Mouse (Mus musculus): ENCODE data around the gene Jarid2. TPM values are rescaled to one million over a fixed set of nuclear protein-coding genes. Genes with fewer than 3 reads are reported as not detected.
"Not testable (repeated sequence)": the region's sequence is repeated elsewhere in the genome, so short reads cannot be mapped to it uniquely, and the experiment has no call there.

The Jarid2 gene
- total and polyA plus RNA-seq, 2 experiments from 2014 or later = 16.5 to 22.2 TPM

DNA sequence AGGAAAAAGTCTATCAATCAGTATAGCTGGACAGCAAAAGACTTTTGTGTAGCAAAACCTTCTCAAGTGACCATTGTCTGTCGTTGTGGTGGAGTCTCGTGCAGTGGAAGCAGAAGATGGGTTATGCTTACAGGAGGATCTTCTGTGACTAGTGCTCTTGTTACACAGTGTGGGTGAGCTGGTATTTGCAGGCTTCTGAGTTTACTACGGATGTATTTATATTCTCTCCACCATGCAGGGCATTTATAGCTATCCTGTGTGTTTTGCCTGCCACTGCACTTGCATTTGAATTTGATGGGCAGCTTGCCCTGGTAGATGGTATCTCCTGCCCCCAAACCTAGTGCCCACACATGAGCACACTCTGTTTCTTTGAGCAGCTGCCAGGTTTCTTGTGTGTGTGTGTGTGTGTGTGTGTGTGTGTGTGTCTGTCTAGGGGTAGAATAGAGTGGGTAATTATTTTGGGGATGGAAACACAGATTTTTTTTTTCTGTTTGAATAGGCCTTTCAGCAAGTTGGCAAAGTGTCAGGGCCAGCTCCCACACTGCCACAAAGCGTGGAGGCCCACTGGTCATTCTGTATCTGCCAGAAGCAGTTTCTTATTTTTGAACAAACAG, 138.9 kb downstream of the Jarid2 start:
- ATAC-seq (peak; percentile 63), DNase-seq (peak; percentile 74)
- Histone ChIP-seq H3K27ac (ENCODE audit: low read depth, low read length) (no peak overlapping the region), H3K27me3 (ENCODE audit: insufficient read depth, low read length) (no peaks in the 10 kb centered on the region), H3K4me2 (ENCODE audit: low read depth) (no peak overlapping the region), H3K9ac (no peak overlapping the region), H3K4me1 (ENCODE audit: insufficient read depth) (peaks cover 11% of the 10 kb centered on the region), H3K4me3 (ENCODE audit: low read depth, low read length) (no peak overlapping the region), H3K36me3 (ENCODE audit: insufficient read depth) (no peaks in the 10 kb centered on the region), H3K9me3 (ENCODE audit: low read length) (no peaks in the 10 kb centered on the region)
- no peak for TF ChIP-seq CTCF (IDR thresholded peaks at IDR 0.05; ENCODE audit: low read depth)
- WGBS = 18% methylated on average over 4 of the region's 4 CpGs

- not testable (repeated sequence) for H3K36me3 ChIP-seq (ENCODE audit: insufficient read depth); H3K4me3 ChIP-seq (ENCODE audit: low read depth, low read length); H3K9ac ChIP-seq; H3K9me3 ChIP-seq (ENCODE audit: low read length); H3K27ac ChIP-seq (ENCODE audit: low read depth, low read length); H3K27me3 ChIP-seq (ENCODE audit: insufficient read depth, low read length); H3K4me2 ChIP-seq (ENCODE audit: low read depth)
- peak; percentile 96 for ATAC-seq
- peaks cover 11% of the 10 kb centered on the region for H3K4me1 ChIP-seq (ENCODE audit: insufficient read depth)
- 77% methylated on average over 47 of the region's 47 CpGs for WGBS
- DNase-seq = peak; percentile 98
Measured at GRCm38 (mm10) chr13:44869418-44870119, 140.3 kb downstream of the Jarid2 start.

DNA sequence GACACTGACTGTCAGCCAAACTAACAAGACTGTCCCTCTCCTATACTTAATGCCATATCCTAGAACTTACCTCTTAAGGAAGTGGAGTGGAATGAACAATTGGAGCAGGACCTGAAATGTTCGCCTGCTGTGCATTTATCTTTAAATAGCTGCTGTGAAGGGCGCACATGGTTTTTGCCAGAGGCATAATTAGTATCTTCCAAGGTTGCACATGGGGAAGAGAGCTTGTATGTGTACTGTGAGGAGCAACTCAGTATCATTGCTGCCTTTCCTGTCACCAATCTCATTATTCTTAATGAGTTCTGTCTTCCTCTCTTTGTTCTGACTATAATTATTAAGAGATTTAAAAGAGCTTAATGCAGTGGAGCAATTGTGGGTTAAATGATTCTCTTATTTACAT, 147.5 kb downstream of the Jarid2 start:
- no peak overlapping the region for H3K27ac ChIP-seq (ENCODE audit: low read depth, low read length)
- DNase-seq (no peak), ATAC-seq (no peak)
- no peak for TF ChIP-seq CTCF (IDR thresholded peaks at IDR 0.05; ENCODE audit: low read depth)
- H3K4me2 ChIP-seq (ENCODE audit: low read depth) = no peak overlapping the region
- H3K27me3 ChIP-seq (ENCODE audit: insufficient read depth, low read length) = no peaks in the 10 kb centered on the region
- no peak overlapping the region for H3K4me3 ChIP-seq (ENCODE audit: low read depth, low read length)
- H3K36me3 ChIP-seq (ENCODE audit: insufficient read depth) = peaks cover 3% of the 10 kb centered on the region; the same call in 1 of the 2 replicates
- H3K9ac ChIP-seq = no peak overlapping the region
- 54% methylated on average over 2 of the region's 2 CpGs for WGBS
- H3K4me1 ChIP-seq (ENCODE audit: insufficient read depth) = no peaks in the 10 kb centered on the region
- no peaks in the 10 kb centered on the region for H3K9me3 ChIP-seq (ENCODE audit: low read length)

GRCm38 (mm10) chr13:44881001-44881400, 151.7 kb downstream of the Jarid2 start:
- Histone ChIP-seq H3K4me3 (ENCODE audit: low read depth, low read length) (no peak overlapping the region), H3K9ac (no peak overlapping the region), H3K9me3 (ENCODE audit: low read length) (no peaks in the 10 kb centered on the region), H3K4me2 (ENCODE audit: low read depth) (no peak overlapping the region), H3K36me3 (ENCODE audit: insufficient read depth) (0 out of 2 replicates have a peak, but pooled peaks cover 5% of the 10 kb centered on the region), H3K27ac (ENCODE audit: low read depth, low read length) (no peak overlapping the region), H3K27me3 (ENCODE audit: insufficient read depth, low read length) (no peaks in the 10 kb centered on the region), H3K4me1 (ENCODE audit: insufficient read depth) (no peaks in the 10 kb centered on the region)
- TF ChIP-seq CTCF (IDR thresholded peaks at IDR 0.05; ENCODE audit: low read depth) = no peak
- ATAC-seq (no peak), DNase-seq (no peak)
- 45% methylated on average over 4 of the region's 4 CpGs for WGBS

GRCm38 (mm10) chr13:44886221-44886620, 156.9 kb downstream of the Jarid2 start:
- TF ChIP-seq CTCF (IDR thresholded peaks at IDR 0.05; ENCODE audit: low read depth) = no peak
- Histone ChIP-seq H3K9ac (no peak overlapping the region), H3K4me3 (ENCODE audit: low read depth, low read length) (no peak overlapping the region), H3K9me3 (ENCODE audit: low read length) (no peaks in the 10 kb centered on the region), H3K4me1 (ENCODE audit: insufficient read depth) (no peaks in the 10 kb centered on the region), H3K27me3 (ENCODE audit: insufficient read depth, low read length) (no peaks in the 10 kb centered on the region), H3K27ac (ENCODE audit: low read depth, low read length) (no peak overlapping the region), H3K36me3 (ENCODE audit: insufficient read depth) (0 out of 2 replicates have a peak, but pooled peaks cover 8% of the 10 kb centered on the region), H3K4me2 (ENCODE audit: low read depth) (no peak overlapping the region)
- WGBS = 95% methylated on average over 2 of the region's 2 CpGs
- ATAC-seq (no peak), DNase-seq (no peak)

GRCm38 (mm10) chr13:44890612-44891011, 161.3 kb downstream of the Jarid2 start:
- H3K9me3 ChIP-seq (ENCODE audit: low read length) = no peaks in the 10 kb centered on the region
- H3K36me3 ChIP-seq (ENCODE audit: insufficient read depth) = 0 out of 2 replicates have a peak, but pooled peaks cover 4% of the 10 kb centered on the region
- H3K4me3 ChIP-seq (ENCODE audit: low read depth, low read length) = no peak overlapping the region
- ATAC-seq (no peak), DNase-seq (no peak)
- 29% methylated on average over 2 of the region's 2 CpGs for WGBS
- H3K27me3 ChIP-seq (ENCODE audit: insufficient read depth, low read length) = no peaks in the 10 kb centered on the region
- H3K27ac ChIP-seq (ENCODE audit: low read depth, low read length) = no peak overlapping the region
- no peak overlapping the region for H3K4me2 ChIP-seq (ENCODE audit: low read depth)
- TF ChIP-seq CTCF (IDR thresholded peaks at IDR 0.05; ENCODE audit: low read depth) = no peak
- no peaks in the 10 kb centered on the region for H3K4me1 ChIP-seq (ENCODE audit: insufficient read depth)
- H3K9ac ChIP-seq = no peak overlapping the region
